Mouse (Mus musculus): ENCODE measurements around the gene Mfsd14a. TPM values are rescaled to one million over a fixed set of nuclear protein-coding genes. Genes with fewer than 3 reads are reported as not detected.

The Mfsd14a gene
- total RNA-seq, 2 experiments from 2014 or later, result 11.6 to 12.1 TPM

DNA sequence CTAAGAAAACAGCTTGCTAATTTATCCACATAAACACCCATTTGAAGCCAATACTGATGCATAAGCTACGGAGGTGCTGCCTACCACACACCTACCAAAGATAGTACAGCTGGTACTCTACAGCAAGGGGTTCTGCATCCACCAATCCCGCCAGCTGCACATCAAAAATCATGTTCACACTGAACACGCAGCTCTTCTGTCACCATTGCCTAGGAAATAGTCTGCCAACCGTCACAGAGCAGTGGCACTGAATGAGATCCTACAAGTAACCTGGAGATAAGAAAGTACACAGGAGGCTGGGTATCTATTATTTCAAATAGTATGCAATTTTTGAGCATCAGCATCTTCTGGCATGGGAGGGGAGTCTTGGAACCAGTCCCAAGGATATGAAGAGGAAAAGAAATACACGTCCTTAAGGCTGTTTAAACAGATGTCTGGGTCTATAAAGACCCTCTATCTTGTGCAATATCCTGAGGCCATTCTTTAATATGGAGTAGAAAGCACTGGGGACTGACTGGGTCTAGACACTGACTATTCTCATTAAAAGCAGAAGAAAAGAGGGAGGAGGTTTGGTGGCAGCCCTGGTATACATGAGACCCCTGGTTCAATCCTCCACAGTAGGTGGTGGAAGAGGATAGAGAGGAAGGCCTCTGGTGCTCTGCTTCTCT, 9.1 kb downstream of the Mfsd14a start:
- DNase-seq, result no peak

DNA sequence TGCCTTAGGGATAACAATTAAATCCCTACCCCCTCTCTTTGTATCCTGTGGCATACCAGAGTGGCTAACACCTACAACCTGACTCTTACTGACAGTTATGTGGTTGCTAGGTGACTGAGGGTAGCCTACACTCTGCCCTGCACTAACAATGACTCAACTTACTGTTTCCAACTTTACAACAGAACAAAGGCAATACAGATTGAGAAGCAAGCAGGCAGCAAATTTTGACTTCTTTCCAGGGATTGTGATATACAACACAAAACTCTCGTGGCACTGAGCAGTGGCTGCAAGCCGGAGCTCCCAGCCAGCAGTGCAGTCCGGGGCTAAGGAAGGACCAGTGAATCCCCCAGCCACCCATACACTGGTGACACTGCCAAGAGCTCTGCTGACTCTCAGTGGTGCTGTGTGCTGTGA, 10.4 kb downstream of the Mfsd14a start:
- DNase-seq, result no peak

DNA sequence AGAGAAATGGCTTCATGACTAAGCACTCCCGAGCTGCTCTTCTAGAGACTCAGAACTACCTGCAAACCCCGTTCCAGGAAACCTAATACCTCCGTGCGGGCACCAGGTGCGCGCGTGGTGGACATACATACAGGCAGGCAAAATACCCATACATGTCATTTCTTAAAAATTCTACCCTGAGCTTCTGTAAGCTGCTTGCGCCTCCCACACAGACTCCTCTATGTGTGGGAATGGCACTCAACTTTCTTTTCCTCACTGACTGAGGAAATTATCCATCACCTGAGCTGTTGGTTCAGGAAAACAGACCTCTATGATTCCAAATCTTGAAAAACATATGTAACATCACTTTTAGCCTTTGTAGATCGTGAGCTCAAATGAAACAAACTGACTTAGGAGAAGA, 11.8 kb downstream of the Mfsd14a start:
- DNase-seq, result no peak

DNA sequence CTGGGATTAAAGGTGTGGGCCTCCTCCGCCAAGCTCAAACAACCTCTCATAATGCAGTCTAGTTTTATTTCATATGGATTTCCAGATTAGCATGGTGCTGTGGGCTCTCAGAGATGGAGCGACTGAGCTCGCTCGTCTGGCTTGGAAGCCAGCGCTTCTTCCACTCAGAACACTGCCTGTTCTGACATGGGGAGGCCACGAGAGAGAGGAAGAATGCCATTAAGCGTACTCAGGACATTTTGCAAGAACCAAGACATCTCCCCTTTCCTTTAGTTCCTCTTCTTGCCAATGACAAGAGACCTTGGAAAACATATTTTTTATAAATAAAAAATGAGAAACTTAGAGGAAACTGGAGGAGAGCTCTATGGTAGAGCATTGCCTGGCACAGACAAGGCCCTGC, 13.7 kb downstream of the Mfsd14a start:
- DNase-seq, result no peak

DNA sequence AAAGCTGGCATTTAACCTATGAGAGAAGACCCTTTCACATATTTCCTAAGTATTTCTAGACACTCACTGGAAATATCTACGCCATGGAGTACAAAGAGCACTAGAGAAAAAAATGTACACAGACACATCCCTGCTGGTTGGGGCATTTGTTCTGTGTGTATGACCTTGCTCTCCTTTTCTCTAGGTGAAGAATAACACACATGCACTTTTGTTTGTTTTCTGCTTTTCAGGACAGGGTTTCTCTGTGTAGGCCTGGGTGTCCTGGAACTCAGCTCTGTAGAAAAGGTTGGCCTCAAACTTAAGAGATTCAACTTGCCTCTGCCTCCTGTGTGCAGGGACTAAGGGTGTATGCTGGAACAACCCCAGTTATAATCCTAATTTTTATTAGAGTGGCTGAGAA, 16.1 kb downstream of the Mfsd14a start:
- DNase-seq, result no peak

DNA sequence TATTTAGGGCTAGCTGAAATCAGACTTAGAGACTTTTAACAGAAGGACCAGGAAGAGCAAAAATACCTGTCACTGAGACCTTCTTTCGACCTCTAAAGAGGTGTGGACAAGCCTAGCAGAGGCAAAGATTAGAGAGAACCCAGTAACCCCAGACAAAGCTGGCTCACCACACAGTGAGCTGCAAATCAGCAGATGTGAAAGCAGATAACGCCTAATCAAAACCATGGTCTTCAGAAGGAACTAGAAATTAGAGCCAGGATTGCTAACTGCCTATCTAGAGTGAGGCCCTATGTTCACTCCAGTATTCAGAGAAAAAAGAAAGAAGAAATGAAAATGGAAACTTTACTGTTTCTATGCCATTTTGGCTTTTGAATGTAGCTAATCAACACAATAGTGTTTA, 20.1 kb downstream of the Mfsd14a start:
- DNase-seq, result no peak

DNA sequence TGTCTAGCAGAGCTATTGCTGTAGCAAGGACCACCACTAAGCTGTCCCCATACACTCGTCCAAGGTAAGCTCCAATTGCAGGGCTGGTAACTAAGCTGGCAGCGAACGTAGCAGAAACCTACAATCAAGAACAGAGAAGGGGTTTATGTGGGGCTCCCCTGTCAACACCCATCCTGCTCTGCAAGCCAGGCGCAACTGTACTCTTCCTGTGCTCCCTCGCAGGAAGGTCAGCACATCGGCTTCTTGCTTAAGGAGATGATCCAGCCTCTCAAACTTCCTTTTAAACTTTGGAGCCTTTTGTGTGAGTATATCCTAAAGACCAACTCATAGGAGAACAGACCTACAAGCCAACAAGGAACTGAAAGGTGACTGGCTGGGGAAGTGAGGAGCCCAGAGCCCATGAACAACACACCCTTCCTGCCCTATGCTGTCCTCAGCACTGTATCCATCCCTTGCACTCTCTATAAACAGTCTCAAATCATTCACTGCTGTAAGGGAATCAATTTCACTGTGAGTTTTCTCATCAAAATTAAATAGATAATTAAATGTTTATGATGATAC, 20.6 kb downstream of the Mfsd14a start:
- DNase-seq, result no peak

DNA sequence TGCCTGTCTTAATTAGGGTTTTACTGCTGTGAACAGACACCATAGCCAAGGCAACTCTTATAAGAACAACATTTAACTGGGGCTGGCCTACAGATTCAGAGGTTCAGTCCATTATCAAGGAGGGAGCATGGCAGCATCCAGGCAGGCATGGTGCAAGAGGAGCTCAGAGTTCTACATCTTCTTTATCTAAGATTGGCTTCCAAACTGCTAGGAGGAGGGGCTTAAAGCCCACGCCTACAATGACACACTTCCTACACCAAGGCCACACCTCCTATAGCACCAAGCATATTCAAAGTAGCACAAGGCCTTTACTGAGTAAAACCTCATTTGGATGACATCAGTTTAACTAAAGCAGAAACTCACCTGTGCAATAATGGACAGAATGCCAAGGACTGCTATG, 22.5 kb downstream of the Mfsd14a start:
- DNase-seq, result no peak

DNA sequence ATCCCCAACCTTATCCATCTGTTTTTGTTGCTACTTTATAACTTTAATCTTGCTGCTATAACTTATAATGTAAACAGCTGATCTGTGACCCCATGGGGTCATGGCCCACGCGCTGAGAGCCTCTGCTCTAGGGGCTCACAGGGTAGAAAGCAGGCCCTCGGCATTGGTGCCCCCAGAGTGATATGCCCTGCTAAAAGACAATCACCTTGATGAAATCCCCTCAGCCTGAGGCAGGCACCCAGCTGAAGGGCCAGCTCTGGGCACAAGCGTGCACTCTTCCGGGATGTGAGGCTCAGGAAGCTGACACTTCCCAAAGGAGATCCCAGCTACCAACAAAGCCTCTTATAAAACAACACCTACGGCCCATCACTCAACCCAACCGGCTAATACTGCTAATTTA, 23.9 kb downstream of the Mfsd14a start:
- no peak for DNase-seq

DNA sequence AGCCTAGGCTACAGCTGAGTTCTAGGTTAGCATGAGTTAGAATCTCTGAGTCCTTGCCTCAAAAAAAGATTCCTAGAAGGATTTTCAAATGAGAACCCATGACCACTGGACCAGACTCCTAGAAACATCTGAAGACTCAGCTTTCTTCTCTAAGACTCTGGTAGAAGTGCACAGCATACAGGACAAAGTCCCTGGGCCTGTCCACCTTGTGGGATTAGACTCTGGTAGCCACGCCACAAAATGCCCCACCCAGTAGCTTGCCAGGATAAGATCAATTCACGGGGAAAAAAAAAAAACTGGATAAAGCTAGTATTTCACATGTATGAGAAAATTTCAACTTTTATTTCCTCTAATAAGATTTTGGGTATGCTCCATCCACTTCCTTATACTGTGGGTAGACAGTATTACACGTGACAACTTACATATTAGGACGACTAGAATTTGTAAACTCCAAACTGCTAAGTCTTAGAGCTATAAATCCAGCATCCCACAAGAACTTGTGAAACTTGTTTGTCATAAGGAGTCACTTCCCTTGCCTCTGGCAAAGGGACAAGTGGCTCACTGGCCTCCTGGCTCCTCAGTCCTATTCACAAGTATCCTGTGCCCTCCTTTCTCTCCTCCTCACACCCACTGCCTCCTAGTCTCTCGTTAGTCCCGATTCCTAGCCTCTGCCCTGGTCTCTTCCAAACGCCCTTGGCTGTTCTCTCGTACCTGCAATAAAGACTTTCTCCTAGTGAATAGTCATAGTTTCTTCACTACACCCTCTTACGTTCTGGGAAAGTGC, 24.6 kb downstream of the Mfsd14a start:
- DNase-seq, result no peak

DNA sequence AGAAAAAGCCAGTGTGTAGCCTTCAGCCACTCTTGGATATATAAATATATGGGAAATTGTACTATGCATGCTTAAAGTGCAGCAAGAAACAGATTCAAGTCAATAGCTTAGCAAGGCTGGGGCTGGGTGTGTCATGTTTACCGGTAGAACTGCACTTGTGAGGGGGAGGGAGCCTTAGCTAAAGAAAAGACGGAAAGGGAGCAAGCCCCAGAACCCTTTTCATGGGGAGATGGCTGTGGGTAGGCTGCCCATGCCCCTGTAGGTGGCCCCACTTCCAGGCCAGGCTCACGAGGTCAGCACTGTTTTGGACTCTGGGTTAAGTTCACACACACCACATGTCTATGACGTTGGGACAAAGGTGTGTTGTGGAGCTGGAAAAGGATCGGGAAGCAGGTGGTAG, 26.7 kb downstream of the Mfsd14a start:
- DNase-seq, result no peak

DNA sequence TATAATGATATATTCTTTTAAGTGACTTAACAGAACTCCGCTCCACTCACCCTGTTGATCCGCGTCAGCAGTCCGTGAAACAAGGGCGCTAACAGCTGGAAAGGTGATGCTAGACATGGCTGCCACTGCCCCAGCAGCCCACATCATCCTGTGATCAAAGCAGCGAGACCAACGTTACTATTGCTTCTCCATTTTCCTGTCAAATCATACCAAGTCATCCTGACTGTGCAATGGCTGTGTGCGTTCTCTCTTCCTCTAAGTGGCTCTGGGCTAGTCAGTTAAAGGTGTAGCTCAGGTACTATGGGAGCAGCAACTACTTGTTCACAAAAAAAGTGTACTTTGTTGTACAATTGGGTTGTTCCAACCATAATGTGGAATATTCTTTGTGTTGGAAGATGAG, 27.6 kb downstream of the Mfsd14a start:
- DNase-seq, result no peak

DNA sequence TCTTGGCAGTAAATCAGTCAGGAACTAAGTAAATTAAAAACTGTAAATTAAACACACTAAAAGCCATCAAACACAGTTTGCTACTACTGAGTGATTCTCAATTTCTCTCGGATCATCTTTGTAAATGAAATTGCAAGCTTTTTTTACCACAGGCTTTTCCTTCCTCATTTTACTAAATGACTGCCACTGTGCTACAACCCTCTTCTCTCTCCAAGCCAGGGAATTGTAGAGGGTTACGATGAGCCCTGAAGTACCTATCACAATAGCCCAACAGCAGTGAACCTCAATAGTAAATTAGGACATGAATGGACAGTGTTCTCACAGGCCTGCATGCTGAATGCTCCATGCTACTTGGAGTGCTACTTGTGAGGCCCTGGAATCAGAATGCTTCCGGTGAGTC, 28.4 kb downstream of the Mfsd14a start:
- no peak for DNase-seq

DNA sequence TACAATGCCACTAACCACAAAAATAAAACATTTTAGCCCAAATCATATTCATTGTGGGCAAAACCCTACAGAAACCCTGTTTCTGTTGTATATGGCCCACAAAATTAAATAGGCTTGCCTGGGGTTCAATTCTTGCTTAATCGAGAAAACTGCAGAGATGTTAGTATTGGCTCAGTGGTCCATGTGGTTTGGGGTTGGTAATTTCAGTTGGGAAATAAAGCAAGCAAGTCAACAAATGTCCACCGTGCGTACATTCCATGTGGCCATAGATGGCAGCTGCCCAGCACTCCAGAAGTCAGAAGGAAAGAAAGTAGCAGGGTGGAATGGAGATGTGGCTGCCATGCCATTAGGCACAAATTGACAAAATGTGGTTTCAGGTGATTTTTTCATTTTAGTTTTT, 29.5 kb downstream of the Mfsd14a start:
- no peak for DNase-seq

DNA sequence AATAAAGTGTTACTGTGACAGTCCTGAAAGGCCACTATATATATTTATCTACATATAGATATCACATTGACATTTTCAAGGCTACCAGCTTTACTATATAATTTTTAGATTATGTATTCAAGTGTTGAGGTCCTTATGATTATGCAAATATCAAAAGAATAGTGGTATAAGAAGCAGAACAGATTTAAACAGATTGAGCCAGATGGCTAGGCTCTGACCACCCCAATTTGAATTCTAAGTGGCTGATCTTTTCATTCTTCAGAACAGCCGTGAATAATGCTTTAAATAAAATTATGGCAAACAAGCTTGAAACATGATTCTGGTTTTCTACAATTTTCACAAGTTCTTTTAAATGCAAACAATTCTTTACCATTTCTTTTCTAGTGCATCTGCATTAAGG, 31.0 kb downstream of the Mfsd14a start:
- DNase-seq, result no peak

DNA sequence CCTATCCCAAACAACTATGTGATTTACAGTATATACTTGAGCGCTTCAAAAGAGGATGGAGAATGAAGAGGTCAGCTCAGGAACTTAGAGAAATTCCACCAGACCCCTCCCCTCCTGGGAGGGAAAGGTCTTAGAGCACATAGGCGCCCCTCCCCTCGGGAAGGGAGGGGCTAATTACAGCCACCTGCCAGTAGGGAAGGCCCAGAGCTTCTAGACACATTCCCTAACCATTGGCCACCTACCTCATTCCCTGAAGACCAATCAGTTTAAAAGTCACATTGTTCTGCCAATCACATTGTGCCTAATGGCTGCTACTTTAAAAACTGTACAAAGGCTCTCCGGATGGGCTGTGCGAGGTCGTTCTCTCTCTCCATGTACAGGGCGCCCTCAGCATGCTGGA, 39.8 kb downstream of the Mfsd14a start:
- DNase-seq, result no peak

DNA sequence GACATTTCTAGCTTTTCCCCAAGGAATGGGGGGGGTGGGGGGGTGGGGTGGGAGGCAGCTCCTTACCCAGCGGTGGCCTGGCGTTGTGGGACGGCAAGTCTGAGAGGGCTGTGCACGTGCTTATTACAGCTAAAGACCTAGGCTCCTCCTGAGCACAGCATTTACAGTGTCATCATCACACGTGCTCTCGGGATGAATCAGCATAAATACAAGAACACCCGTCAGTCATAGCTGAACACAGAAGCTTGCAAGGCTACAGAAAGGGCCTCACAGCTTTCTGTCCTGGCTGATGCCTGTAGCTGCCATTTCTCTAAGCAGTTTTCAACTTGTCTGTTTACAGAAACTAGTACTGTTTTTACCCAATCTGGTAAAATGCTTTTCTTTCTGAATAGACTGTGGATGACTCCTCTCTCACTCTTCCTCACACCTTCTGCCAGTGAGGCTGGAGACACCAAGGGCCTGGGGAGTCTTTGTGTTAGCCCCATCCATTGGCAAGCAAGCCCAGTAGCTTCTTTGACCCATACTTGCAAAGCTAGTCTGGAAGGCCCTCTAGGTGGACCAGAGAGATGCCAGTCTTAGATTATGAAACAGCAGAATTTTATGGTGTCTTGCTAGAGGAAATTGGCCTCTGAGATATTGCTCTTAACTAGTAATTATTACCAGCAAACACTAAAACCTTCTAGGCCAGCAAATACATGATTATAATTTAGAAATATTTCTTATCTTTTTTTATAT, 41.7 kb downstream of the Mfsd14a start:
- no peak for DNase-seq

DNA sequence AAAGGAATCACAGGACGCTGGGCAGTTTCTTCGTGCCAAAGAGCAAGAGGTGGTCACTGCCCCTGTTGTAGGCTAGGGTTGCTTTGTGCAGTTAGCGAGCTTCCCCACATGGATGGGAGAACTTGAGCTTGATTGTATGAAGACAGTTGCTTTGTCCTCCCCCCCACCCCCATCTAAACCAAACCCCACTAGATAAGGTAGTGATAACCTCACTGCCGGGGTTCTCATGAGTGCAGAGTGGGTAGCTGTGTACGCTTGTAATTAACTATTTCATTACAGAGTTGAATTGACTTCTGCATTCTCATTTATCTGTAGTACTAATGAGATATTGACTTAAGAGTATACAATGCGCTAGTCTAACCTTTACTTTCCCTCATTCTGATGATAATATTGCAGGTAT, 43.6 kb downstream of the Mfsd14a start:
- no peak for DNase-seq

DNA sequence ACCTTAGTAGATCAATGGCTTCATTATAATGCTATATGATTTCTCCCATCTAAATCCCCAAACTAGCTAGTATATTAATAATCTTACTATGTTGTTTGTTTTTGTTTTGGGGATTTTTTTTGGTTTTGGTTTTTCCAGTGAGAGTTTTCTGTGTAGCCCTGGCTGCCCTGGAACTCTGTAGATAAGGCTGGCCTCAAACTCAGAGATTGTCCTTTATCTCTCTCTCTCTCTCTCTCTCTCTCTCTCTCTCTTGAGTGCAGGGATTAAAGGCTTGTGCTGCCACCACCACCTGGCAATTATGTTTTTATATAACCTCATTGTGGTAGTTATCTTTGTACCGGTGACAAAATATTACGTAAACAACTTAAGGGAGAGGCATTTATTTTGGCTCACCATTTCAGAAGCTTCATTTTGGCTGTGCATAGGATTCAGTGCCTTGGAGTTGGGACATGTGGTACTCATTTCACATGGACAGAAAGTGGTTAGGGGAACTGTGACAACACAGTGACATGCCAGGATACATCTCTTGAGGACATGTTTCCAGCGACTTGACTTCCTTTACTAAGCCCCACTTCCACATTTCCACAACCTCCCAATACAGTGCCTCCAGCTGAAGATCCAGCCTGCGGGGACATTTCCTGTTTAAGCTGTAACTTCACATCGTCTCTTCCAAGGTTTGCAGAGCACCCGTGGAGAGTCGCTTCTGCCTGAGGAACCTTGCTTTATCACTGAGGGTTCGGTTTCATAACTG, 47.0 kb downstream of the Mfsd14a start:
- no peak for DNase-seq

DNA sequence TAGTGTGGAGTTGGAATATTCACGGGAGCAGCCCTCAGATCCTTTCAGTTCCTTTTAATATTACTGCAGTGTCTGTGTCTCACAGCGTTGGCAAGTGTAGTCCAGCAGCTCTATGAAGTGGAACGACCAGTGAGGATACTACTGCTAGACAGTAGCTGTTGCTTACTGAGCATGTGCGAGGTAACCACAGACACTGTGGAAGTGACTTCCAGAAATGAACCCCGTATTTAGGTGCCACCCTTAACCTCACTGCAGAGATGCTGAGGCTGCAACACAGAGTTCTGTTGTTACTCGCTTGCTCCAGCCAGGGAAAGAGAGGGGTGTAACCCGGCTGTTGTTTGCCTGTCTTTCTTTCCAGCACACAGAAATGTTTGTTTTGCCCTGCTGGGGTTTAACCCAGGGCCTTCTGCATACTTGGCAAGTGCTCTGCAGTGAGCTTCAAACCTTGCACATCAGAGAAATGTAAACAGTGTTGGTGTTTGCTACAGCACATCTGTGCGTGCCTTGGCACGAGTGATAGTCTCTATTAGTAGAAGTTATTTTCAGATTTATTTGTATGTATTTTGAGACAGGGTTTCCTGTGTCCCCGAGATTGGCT, 48.1 kb downstream of the Mfsd14a start, which contains the start of gene Trmt13:
TSS of gene Trmt13 (minus strand) at position 293 of the 598 bp plus-strand sequence.
- peak; percentile 6 for DNase-seq

DNA sequence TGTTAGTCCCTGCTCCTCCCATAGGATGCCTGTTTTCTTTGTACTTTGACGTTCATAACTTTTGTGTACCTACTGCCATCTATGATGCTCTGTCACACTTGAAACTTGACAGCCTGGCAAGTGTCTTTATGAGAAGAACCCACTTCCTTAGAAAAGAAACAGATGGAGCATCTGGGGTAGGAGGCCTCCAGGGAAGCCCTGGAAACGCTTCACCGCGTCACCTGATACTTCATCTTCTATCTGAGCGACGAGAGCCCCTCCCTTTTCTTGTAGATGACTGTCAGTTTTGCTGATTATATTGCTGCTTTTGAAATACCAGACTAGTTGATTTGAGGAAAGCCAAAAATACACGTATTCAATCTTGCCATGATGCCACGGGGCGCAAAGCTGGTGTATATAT, 57.9 kb downstream of the Mfsd14a start:
- DNase-seq, result no peak

DNA sequence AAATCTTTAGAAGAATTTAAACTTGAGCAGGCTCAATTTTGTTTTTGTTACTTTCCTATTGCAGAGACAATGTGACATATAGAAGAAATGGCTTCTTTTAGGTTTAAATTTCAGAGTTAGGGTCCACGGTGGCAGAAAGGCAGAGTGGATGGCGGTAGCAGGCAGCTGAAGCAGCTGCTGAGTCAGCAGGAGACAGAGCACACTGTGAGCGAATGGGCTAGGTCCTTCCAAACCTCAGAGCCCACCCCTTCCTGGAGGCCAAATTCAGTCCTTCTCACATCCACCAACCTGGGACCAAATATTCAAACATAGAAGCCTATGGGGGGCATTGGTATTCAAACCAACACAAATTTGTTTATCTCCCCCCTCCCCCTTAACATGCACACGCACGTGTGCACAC, 60.7 kb downstream of the Mfsd14a start:
- DNase-seq, result no peak
